Mouse (Mus musculus) layer of hippocampus, adult 6 months (tissue): ENCODE results near the gene Pccb. TPM values are rescaled to one million over a fixed set of nuclear protein-coding genes. Genes with fewer than 3 reads are reported as not detected.

Source experiments
- long read RNA-seq, 2 experiments: library from polyadenylated mRNA; unstranded; transcript quantifications; one replicate each; pipeline ENCODE4 v2.0.0; 2019 to 2020
- polyA plus RNA-seq: library from polyadenylated mRNA; unstranded; fragments of <200 nt; fragmentation: Nextera tagmentation; gene quantifications from 2 replicates; pipeline ENCODE4 v1.2.3, GENCODE M21; 2021

Pccb gene
- polyA plus RNA-seq = 37.9 and 39.9 TPM in 2 replicates
- long read RNA-seq, experiment 1, transcript Pccb-201 (15 exons, 2,320 nt) = major isoform, 60 of 89 reads
- long read RNA-seq, experiment 1, partial matches to known transcripts = 21 of 89 reads
- long read RNA-seq, experiment 1, other reads (novel, unspliced or antisense) = 6 of 89 reads
- long read RNA-seq, experiment 2, transcript Pccb-201 (15 exons, 2,320 nt) = major isoform, 248 of 288 reads
- long read RNA-seq, experiment 2, transcript Pccb-204 (14 exons, 2,188 nt) = minor isoform, 6 of 288 reads
- long read RNA-seq, experiment 2, partial matches to known transcripts = 11 of 288 reads
- long read RNA-seq, experiment 2, other reads (novel, unspliced or antisense) = 23 of 288 reads

DNA sequence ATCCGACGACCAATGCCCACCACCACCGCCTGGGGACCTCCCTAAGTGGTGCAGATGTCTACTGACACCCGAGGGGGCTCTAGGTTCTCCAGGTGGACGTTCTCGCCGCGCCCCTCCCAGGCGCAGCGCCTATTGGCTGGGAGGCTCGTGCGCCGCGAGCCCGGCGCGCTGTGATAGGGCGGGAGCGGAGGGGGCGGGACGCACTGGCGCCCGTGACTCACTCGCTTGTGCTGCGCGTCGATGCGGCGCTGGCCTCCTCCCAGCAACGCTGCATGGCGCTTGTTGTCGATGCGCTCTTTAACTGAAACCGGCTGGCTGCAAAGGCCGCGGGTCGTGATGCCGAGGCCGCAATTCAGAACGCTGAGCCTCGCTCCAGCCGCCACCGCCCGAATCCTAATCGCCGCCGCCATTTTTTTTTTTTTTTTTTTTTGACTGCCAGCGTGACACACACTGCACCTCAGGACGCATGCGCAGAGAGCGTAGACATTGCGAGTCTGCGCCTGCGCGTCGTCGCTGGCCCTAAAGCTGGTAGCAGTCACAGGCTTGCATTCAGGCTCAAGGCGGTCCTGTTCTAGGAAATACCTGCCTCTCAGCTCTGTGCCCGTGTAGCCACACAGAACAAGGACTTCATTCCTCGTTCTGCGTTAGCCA, at the start of gene Pccb:
TSS of gene Pccb (minus strand) at position 451 of the 651 bp plus-strand sequence.

DNA sequence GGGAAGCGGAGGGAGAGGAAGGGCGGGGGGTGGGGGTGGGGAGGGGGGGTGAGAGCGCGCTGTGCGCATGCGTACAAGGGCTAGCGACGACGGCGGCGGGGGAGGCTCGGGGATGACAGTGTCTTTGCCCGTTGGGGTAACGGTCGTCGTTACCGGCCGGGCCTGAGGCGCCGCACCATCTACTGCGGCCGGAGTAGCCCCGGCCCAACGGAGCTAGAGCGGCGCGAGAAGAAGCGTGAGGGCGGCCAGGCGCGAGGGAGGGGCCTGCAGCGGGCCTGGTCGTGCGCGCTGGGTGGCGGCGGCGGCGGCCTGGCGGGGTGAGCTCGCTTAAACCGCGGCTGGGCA, 39.3 kb upstream of the Pccb start, which contains the start of gene Msl2:
TSS of gene Msl2 (plus strand) at position 115 of the 345 bp plus-strand sequence.

Other genes with a start within 250 kb of the Pccb start
- gene Msl2, start 39.2 kb upstream of the Pccb start, polyA plus RNA-seq = 3.8 and 4.0 TPM in 2 replicates
- 6.9 and 8.0 TPM in 2 replicates for gene Ppp2r3a, start 216.9 kb upstream of the Pccb start, polyA plus RNA-seq